Mouse (Mus musculus) testis, adult 2 months (tissue): ENCODE data around the gene Prrt1. TPM values are rescaled to one million over a fixed set of nuclear protein-coding genes. Genes with fewer than 3 reads are reported as not detected.

Source experiments
- H3K27ac ChIP-seq: fragments of 200-500 bp; 2 replicates; pipeline ENCODE4 v1.5.1; 2012; ENCODE audit warnings: low read depth, low read length; ENCODE audit not compliant: control insufficient read depth, insufficient read depth
- H3K27me3 ChIP-seq: fragments of 200-500 bp; 2 replicates; pipeline ENCODE4 v1.6.1; 2012; ENCODE audit warnings: mild to moderate bottlenecking, low read length, moderate library complexity; ENCODE audit not compliant: control insufficient read depth, insufficient read depth
- H3K36me3 ChIP-seq: fragments of 200-500 bp; 2 replicates; pipeline ENCODE4 v1.6.1; 2012; ENCODE audit warnings: mild to moderate bottlenecking, low read length; ENCODE audit not compliant: control insufficient read depth, insufficient read depth
- H3K4me1 ChIP-seq: fragments of 200-500 bp; 2 replicates; pipeline ENCODE4 v1.6.1; 2012; ENCODE audit warnings: low read length; ENCODE audit not compliant: control insufficient read depth, insufficient read depth
- H3K4me3 ChIP-seq: fragments of 200-500 bp; 2 replicates; pipeline ENCODE4 v1.5.1; 2012; ENCODE audit warnings: low read depth, mild to moderate bottlenecking, low read length, moderate library complexity, mixed read lengths; ENCODE audit not compliant: control insufficient read depth
- CTCF ChIP-seq: fragments of 200-500 bp; IDR thresholded peaks from 2 replicates; pipeline ENCODE4 v1.5.1; 2012; ENCODE audit warnings: low read depth, mild to moderate bottlenecking, inconsistent platforms, low read length, moderate library complexity; ENCODE audit not compliant: control insufficient read depth, insufficient read depth, insufficient replicate concordance
- POLR2A ChIP-seq: fragments of 200-500 bp; IDR thresholded peaks from 2 replicates; pipeline ENCODE4 v1.6.1; 2012; ENCODE audit warnings: low read depth, mild to moderate bottlenecking, inconsistent platforms, low read length, moderate library complexity; ENCODE audit not compliant: control insufficient read depth
- polyA plus RNA-seq: library from polyadenylated mRNA; depleted of rRNA; stranded (reverse); fragments of >200 nt; gene quantifications from 2 replicates; pipeline ENCODE4 v1.2.3, GENCODE M21; 2012

Gene Prrt1
- polyA plus RNA-seq, 1 experiment, result 1.6 TPM

DNA sequence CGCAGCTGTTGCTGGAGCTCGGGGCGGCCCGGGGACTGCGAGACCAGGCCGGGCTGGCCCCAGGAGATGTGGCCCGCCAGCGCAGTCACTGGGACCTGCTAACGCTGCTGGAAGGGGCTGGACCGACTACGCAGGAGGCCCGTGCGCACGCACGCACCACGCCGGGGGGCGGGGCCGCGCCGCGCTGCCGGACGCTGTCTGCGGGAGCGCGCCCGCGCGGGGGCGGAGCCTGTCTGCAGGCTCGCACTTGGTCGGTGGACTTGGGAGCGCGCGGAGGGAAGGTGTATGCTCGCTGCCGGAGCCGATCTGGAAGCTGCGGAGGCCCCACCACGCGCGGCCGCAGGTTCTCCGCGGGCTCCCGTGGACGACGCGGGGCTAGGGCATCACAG, 41.9 kb upstream of the Prrt1 start:
- Histone ChIP-seq H3K27ac (peak overlapping the region; percentile 92), H3K27me3 (0 out of 2 replicates have a peak, but pooled peaks cover 2% of the 10 kb centered on the region), H3K36me3 (no peaks in the 10 kb centered on the region), H3K4me3 (peak overlapping the region; percentile 94), H3K4me1 (peaks cover 57% of the 10 kb centered on the region)
- TF ChIP-seq CTCF (no peak), POLR2A (peak; percentile 82)

- Histone ChIP-seq H3K4me1 (peaks cover 61% of the 10 kb centered on the region), H3K27me3 (0 out of 2 replicates have a peak, but pooled peaks cover 2% of the 10 kb centered on the region), H3K36me3 (no peaks in the 10 kb centered on the region), H3K4me3 (peak overlapping the region; percentile 94), H3K27ac (peak overlapping the region; percentile 85)
- TF ChIP-seq CTCF (no peak), POLR2A (no peak)
Measured at GRCm38 (mm10) chr17:34587814-34588213, 41.5 kb upstream of the Prrt1 start.

DNA sequence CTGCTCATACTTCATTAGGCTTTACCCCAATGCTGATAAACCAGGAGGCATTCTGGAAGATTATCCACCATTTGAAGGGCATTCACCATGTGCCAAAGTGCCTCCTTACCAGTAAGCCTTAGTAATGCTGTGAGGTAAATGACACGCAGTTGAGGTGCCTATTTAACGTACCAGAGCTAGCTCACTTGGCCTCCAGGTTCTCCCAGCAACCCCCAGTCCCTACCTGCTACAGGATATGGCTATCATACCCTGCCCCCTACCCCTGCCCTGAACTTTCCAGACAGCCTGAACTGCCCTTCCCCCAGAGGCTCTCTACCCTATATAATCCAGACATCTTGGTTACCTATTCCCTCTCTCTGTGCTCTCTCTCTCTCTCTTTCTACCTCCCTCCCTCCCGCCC, 40.6 kb upstream of the Prrt1 start:
- Histone ChIP-seq H3K4me1 (peaks cover 61% of the 10 kb centered on the region), H3K4me3 (peak overlapping the region; percentile 28), H3K27ac (no peak overlapping the region), H3K36me3 (no peaks in the 10 kb centered on the region), H3K27me3 (0 out of 2 replicates have a peak, but pooled peaks cover 2% of the 10 kb centered on the region)
- no peak for TF ChIP-seq POLR2A
- TF ChIP-seq CTCF, result no peak

DNA sequence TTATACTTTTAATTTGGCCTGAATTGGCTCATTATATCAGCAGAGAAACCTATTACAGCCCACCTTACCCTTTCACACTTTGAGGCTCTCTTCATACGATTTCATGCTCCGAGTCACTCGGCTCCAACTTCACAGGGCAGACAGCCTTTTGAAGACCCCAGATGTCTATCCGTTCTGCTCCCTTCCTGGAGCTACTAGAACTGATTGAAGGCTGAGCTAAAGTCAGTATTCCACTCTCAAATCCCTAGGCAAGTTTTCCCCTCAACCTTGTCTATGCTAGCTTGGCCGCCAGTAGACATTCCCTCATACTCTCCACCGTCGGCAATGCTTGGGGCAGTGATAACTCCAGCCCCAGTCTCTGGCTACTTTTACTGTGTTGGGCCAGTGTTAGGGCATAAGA, 40.1 kb upstream of the Prrt1 start:
- H3K4me1 ChIP-seq, result peaks cover 60% of the 10 kb centered on the region
- TF ChIP-seq CTCF, result no peak
- no peak for TF ChIP-seq POLR2A
- H3K36me3 ChIP-seq, result no peaks in the 10 kb centered on the region
- 0 out of 2 replicates have a peak, but pooled peaks cover 2% of the 10 kb centered on the region for H3K27me3 ChIP-seq
- peak overlapping the region; percentile 22; the same call in 1 of the 2 replicates for H3K4me3 ChIP-seq
- H3K27ac ChIP-seq, result peak overlapping the region; percentile 23; the same call in 1 of the 2 replicates

DNA sequence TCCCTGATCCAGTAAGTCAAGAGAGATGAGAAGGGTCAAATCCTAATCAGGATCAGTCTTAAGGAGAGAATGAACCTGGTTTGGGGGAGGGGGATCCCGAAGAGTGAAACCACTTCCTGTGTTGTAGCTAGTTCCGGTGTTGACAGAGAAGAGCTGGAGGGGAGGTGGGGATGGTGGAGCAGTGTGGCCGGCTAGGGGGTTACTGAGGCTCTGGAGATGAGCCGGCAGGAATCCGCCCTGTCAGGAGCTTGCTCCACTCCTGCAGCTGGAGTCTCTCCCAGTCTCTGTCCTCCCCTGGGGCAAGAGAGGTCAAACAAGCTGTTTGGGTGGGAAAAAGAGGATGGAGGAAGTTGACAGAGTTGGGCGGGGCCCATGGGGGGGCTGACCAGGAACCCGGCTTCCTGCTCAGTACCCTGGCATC, 39.6 kb upstream of the Prrt1 start, which contains the start of gene Gpsm3:
Gene Gpsm3, plus strand, starts transcription at position 126 of the 421 bp plus-strand sequence.
- Histone ChIP-seq H3K4me3 (peak within 1 kb of the TSS; percentile 28), H3K4me1 (peaks cover 55% of the 10 kb centered on the region), H3K27me3 (0 out of 2 replicates have a peak, but pooled peaks cover 2% of the 10 kb centered on the region), H3K27ac (peak within 1 kb of the TSS; percentile 23; the same call in 1 of the 2 replicates), H3K36me3 (no peaks in the 10 kb centered on the region)
- no peak for TF ChIP-seq CTCF
- no peak for TF ChIP-seq POLR2A

DNA sequence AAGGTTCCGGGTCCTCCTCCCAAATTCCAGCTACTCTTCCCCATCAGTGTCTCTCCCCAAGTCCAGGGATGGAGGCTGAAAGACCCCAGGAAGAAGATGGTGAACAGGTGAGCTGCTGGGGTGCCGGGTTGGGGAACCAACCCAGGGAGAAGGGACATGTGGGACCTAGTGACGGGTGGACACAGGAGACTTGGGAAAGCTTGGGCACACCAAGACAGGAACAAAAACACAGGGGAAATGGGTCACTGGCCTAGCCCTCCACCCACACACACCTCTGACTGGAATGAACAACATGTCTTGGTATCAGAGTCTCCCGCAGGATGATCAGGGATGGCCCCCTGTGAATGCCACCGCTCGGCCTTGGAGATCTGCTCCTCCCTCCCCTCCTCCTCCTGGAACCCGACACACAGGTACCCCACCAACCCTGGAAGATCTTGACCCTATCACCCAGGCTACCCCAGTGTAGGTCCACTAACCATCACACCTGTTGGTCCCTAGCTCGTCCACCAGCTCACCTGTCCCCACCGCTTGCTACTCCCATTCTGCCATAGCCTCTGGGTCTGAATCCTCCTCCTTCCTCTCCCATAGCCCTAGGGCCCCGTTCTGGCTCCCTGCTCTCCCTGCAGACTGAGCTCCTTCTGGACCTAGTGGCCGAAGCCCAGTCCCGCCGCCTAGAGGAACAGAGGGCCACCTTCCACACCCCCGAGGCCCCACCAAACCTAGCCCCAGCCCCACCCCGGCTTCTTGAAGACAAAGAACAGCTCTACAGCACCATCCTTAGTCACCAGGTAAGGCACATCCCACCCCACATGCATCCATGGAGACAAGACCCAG, 39.0 kb upstream of the Prrt1 start:
- TF ChIP-seq POLR2A (no peak), CTCF (no peak)
- peaks cover 53% of the 10 kb centered on the region for H3K4me1 ChIP-seq
- H3K27ac ChIP-seq, result 0 out of 2 replicates have a peak overlapping the region, but pooled peaks have one; percentile 2

GRCm38 (mm10) chr17:34591029-34591993, 38.0 kb upstream of the Prrt1 start, which contains the start of gene Pbx2:
Gene Pbx2 (plus strand): TSS chr17:34591266.
- Histone ChIP-seq H3K36me3 (no peaks in the 10 kb centered on the region), H3K4me3 (peak within 1 kb of the TSS; percentile 83), H3K4me1 (peaks cover 46% of the 10 kb centered on the region), H3K27ac (peak within 1 kb of the TSS; percentile 71), H3K27me3 (0 out of 2 replicates have a peak, but pooled peaks cover 2% of the 10 kb centered on the region)
- TF ChIP-seq POLR2A (0 out of 2 replicates have a peak, but pooled peaks have one; percentile 1), CTCF (no peak)

More for the DNA sequence above, 39.0 kb upstream of the Prrt1 start:
- Histone ChIP-seq H3K4me3 (peak overlapping the region; percentile 12), H3K36me3 (no peaks in the 10 kb centered on the region), H3K27me3 (0 out of 2 replicates have a peak, but pooled peaks cover 2% of the 10 kb centered on the region)
